Comparison of ENCODE assay signal across 7 mouse cellular contexts in genomic region chrX:71556115-71556941, GRCm38 (mm10). TPM values are rescaled to one million over a fixed set of nuclear protein-coding genes. Genes with fewer than 3 reads are reported as not detected.
DNase-seq lines count a peak whose midpoint lies in the region; ATAC-seq and TF ChIP-seq lines count a peak whose summit lies in the region.

No protein-coding gene starts in this region.

- DNase-seq in B cell, adult 2 months, result peak; percentile 14 to 29
- DNase-seq in cerebellum, postnatal 25 days, result peak; percentile 27 to 43
- peak; percentile 46 for DNase-seq in midbrain, embryonic 10.5 days (ENCODE audit: low spot score)

- H3K9me3 ChIP-seq in E14TG2a.4 (ENCODE audit: low read length), result no peaks in the 10 kb centered on the region
- peaks cover 9% of the 10 kb centered on the region; the same call in 1 of the 2 replicates for H3K9me3 ChIP-seq in heart, embryonic 12.5 days (replicated peaks)
- H3K9me3 ChIP-seq in kidney, embryonic 16.5 days (ENCODE audit: low read length), result peaks cover 3% of the 10 kb centered on the region; the same call in 1 of the 2 replicates
- H3K9me3 ChIP-seq in midbrain, embryonic 10.5 days (replicated peaks), result peaks cover 6% of the 10 kb centered on the region
- H3K9me3 ChIP-seq in stomach, embryonic 15.5 days, result no peaks in the 10 kb centered on the region

- peaks cover 49% of the 10 kb centered on the region for H3K27me3 ChIP-seq in E14TG2a.4 (ENCODE audit: insufficient read depth, low read length)
- peaks cover 19% of the 10 kb centered on the region; the same call in 1 of the 2 replicates for H3K27me3 ChIP-seq in heart, embryonic 12.5 days (replicated peaks)
- no peaks in the 10 kb centered on the region for H3K27me3 ChIP-seq in kidney, embryonic 16.5 days (ENCODE audit: insufficient read depth, low read length)
- peaks cover 7% of the 10 kb centered on the region; the same call in 1 of the 2 replicates for H3K27me3 ChIP-seq in midbrain, embryonic 10.5 days (ENCODE audit: low read depth, poor library complexity, severe bottlenecking)
- H3K27me3 ChIP-seq in stomach, embryonic 15.5 days (replicated peaks), result no peaks in the 10 kb centered on the region

- peak overlapping the region; percentile 96 for H3K27ac ChIP-seq in heart, embryonic 12.5 days (ENCODE audit: poor library complexity, severe bottlenecking)
- peak overlapping the region; percentile 96 for H3K27ac ChIP-seq in kidney, embryonic 16.5 days (ENCODE audit: low read length)
- H3K27ac ChIP-seq in midbrain, embryonic 10.5 days (replicated peaks), result peak overlapping the region; percentile 99
- peak overlapping the region; percentile 93 for H3K27ac ChIP-seq in stomach, embryonic 15.5 days

- H3K4me2 ChIP-seq in heart, embryonic 12.5 days, result peak overlapping the region; percentile 75
- peak overlapping the region; percentile 52 for H3K4me2 ChIP-seq in kidney, embryonic 16.5 days (replicated peaks; ENCODE audit: low read depth, low read length)
- H3K4me2 ChIP-seq in stomach, embryonic 15.5 days, result peak overlapping the region; percentile 51

- peaks cover 8% of the 10 kb centered on the region for H3K36me3 ChIP-seq in E14TG2a.4 (ENCODE audit: insufficient read depth, low read length)
- H3K36me3 ChIP-seq in heart, embryonic 12.5 days, result peaks cover 11% of the 10 kb centered on the region
- H3K36me3 ChIP-seq in kidney, embryonic 16.5 days (ENCODE audit: insufficient read depth, low read length), result peaks cover 5% of the 10 kb centered on the region; the same call in 1 of the 2 replicates
- H3K36me3 ChIP-seq in midbrain, embryonic 10.5 days, result peaks cover 21% of the 10 kb centered on the region
- no peaks in the 10 kb centered on the region for H3K36me3 ChIP-seq in stomach, embryonic 15.5 days

- H3K9ac ChIP-seq in heart, embryonic 12.5 days, result peak overlapping the region; percentile 90
- H3K9ac ChIP-seq in kidney, embryonic 16.5 days (replicated peaks; ENCODE audit: low read length), result peak overlapping the region; percentile 88
- H3K9ac ChIP-seq in stomach, embryonic 15.5 days, result peak overlapping the region; percentile 61

- TF ChIP-seq CTCF in E14TG2a.4 (conservative IDR thresholded peaks at IDR 0.05; ENCODE audit: low read length), result no peak

- ATAC-seq in heart, embryonic 12.5 days (ENCODE audit: insufficient number of reproducible peaks, low FRiP score), result peak; percentile 75
- peak; percentile 67 for ATAC-seq in kidney, embryonic 16.5 days (ENCODE audit: low FRiP score, low TSS enrichment)
- ATAC-seq in stomach, embryonic 15.5 days (ENCODE audit: insufficient read depth, low FRiP score, low read depth), result peak; percentile 65

- peaks cover 12% of the 10 kb centered on the region for H3K4me1 ChIP-seq in E14TG2a.4 (replicated peaks; ENCODE audit: low read depth, low read length)
- H3K4me1 ChIP-seq in heart, embryonic 12.5 days (replicated peaks), result no peaks in the 10 kb centered on the region
- peaks cover 3% of the 10 kb centered on the region; the same call in 1 of the 2 replicates for H3K4me1 ChIP-seq in kidney, embryonic 16.5 days (ENCODE audit: insufficient read depth, low read length)
- peaks cover 6% of the 10 kb centered on the region; the same call in 1 of the 2 replicates for H3K4me1 ChIP-seq in midbrain, embryonic 10.5 days
- no peaks in the 10 kb centered on the region for H3K4me1 ChIP-seq in stomach, embryonic 15.5 days

- peak overlapping the region; percentile 83 for H3K4me3 ChIP-seq in E14TG2a.4 (replicated peaks; ENCODE audit: low read length)
- H3K4me3 ChIP-seq in heart, embryonic 12.5 days, result peak overlapping the region; percentile 77
- H3K4me3 ChIP-seq in kidney, embryonic 16.5 days (ENCODE audit: low read length), result peak overlapping the region; percentile 72
- peak overlapping the region; percentile 79 for H3K4me3 ChIP-seq in midbrain, embryonic 10.5 days
- H3K4me3 ChIP-seq in stomach, embryonic 15.5 days (replicated peaks), result peak overlapping the region; percentile 63

- 21% methylated on average over 93 of the region's 112 CpGs for WGBS in heart, embryonic 12.5 days
- 13% methylated on average over 67 of the region's 112 CpGs for WGBS in kidney, embryonic 16.5 days
- WGBS in midbrain, embryonic 10.5 days, result 38% methylated on average over 101 of the region's 112 CpGs
- 24% methylated on average over 74 of the region's 112 CpGs for WGBS in stomach, embryonic 15.5 days

RNA-seq across cellular contexts. Expression of gene Hmgb3, which starts 0.6 kb away (rescaled TPM):
- 203 TPM in 2 replicates for polyA plus RNA-seq in heart, embryonic 12.5 days (2016; fragmentation: Nextera tagmentation; extraction: Ambion mirVana)
- polyA plus RNA-seq in kidney, embryonic 16.5 days (2015; fragmentation: Nextera tagmentation; extraction: Ambion mirVana), result 337 and 350 TPM in 2 replicates
- polyA plus RNA-seq in midbrain, embryonic 10.5 days (2016; fragmentation: Nextera tagmentation; extraction: Ambion mirVana), result 719 and 770 TPM in 2 replicates
- 196 and 209 TPM in 2 replicates for polyA plus RNA-seq in stomach, embryonic 15.5 days (2015; fragmentation: Nextera tagmentation; extraction: Ambion mirVana)

Comparison
In these comparisons a context has a peak if more than half of its experiments do, and no peak if none do; other contexts are left out.
1. Peak in every context shown above with its lines: DNase-seq, ATAC-seq, H3K4me3 ChIP-seq and H3K27ac ChIP-seq.